Mouse (Mus musculus): ENCODE results near the gene Lrrc25. TPM values are rescaled to one million over a fixed set of nuclear protein-coding genes. Genes with fewer than 3 reads are reported as not detected.

Lrrc25 gene
- polyA plus RNA-seq, 1 experiment from 2014 or later, result 4.5 TPM

DNA sequence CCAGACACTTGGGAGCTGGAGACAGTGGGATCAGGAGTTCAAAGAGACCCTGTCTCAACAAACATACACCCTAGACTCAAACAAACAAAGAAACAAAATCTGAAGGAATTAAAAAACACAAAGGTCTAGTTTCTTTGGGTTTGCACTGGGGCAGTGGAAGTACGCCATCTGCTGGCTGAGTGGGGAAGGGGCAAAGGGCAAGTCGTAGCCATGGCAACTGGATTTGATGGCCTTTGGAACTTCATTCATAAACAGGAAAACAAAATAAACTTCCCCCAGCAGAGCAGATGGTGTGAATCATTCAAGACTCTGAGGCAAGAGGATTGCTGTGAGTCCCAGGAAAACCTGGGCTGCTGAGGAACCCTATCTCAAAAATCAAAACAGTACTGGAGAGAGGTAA lies 37.3 kb downstream of the Lrrc25 start:
- DNase-seq (ENCODE audit: low spot score) (no peak), ATAC-seq (replicated peaks; ENCODE audit: low FRiP score) (no peak)
- Histone ChIP-seq H3K4me2 (no peak overlapping the region), H3K4me1 (replicated peaks; ENCODE audit: control insufficient read depth, insufficient read depth, low read length) (peaks cover 19% of the 10 kb centered on the region), H3K9ac (ENCODE audit: low read depth, low read length) (no peak overlapping the region), H3K36me3 (ENCODE audit: control insufficient read depth, insufficient read depth, low read length) (peaks cover 15% of the 10 kb centered on the region), H3K4me3 (ENCODE audit: low read depth, low read length) (no peak overlapping the region), H3K27me3 (replicated peaks; ENCODE audit: control insufficient read depth, insufficient read depth, low read length) (no peaks in the 10 kb centered on the region), H3K27ac (ENCODE audit: low read depth, low read length) (no peak overlapping the region), H3K9me3 (ENCODE audit: control insufficient read depth, low read length) (no peaks in the 10 kb centered on the region)
- 48% methylated on average over 2 of the region's 2 CpGs for WGBS

DNA sequence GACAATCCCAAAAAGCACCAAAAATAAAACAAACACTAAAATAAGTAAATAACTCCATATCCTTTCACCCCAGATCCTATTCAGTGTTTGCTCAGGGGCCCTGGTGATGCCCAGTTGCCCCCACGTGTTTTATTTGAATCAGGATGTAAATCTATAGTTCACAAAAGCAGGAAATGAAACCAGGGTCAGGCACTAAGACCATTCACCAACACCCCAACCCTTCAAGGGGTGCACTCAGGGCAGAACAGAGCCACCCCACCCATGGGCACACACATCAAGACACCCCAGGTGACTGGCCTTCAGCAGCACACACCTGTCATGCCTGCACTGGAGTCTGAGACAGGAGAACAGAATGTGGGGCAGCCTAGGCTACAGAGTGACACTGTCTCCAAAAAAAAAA lies 38.2 kb downstream of the Lrrc25 start:
- Histone ChIP-seq H3K9ac (ENCODE audit: low read depth, low read length) (no peak overlapping the region), H3K4me2 (no peak overlapping the region), H3K9me3 (ENCODE audit: control insufficient read depth, low read length) (no peaks in the 10 kb centered on the region), H3K4me3 (ENCODE audit: low read depth, low read length) (no peak overlapping the region), H3K4me1 (replicated peaks; ENCODE audit: control insufficient read depth, insufficient read depth, low read length) (peaks cover 16% of the 10 kb centered on the region), H3K27me3 (replicated peaks; ENCODE audit: control insufficient read depth, insufficient read depth, low read length) (no peaks in the 10 kb centered on the region), H3K27ac (ENCODE audit: low read depth, low read length) (no peak overlapping the region), H3K36me3 (ENCODE audit: control insufficient read depth, insufficient read depth, low read length) (peaks cover 13% of the 10 kb centered on the region)
- no peak for ATAC-seq (replicated peaks; ENCODE audit: low FRiP score)
- DNase-seq (ENCODE audit: low spot score), result no peak
- WGBS, result 30% methylated on average over 1 of the region's 1 CpGs

DNA sequence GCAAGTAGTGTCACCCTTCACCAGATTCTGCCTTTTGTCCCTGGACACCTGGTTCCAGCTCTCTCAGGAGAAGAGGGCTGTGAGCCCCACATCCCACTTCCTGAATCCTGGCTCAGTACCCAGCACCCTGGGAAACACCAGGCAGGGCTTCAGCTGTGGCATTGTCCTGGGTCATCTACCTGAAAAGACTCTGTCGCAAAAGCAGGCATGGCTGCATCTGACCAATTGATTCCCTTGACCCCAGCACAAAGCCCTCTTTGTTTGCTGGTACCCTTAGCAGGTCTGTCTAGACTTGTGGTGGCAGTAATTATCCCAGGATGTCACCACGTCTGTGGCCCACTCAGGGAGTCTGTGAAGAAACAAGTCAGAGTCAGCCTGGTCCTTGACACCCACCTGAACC lies 39.5 kb downstream of the Lrrc25 start:
- H3K4me1 ChIP-seq (replicated peaks; ENCODE audit: control insufficient read depth, insufficient read depth, low read length), result peaks cover 13% of the 10 kb centered on the region
- no peak for DNase-seq (ENCODE audit: low spot score)
- H3K4me3 ChIP-seq (ENCODE audit: low read depth, low read length), result no peak overlapping the region
- H3K9me3 ChIP-seq (ENCODE audit: control insufficient read depth, low read length), result no peaks in the 10 kb centered on the region
- no peak overlapping the region for H3K4me2 ChIP-seq
- no peaks in the 10 kb centered on the region for H3K27me3 ChIP-seq (replicated peaks; ENCODE audit: control insufficient read depth, insufficient read depth, low read length)
- WGBS, result 77% methylated on average over 2 of the region's 2 CpGs
- H3K9ac ChIP-seq (ENCODE audit: low read depth, low read length), result no peak overlapping the region
- no peak for ATAC-seq (replicated peaks; ENCODE audit: low FRiP score)
- no peak overlapping the region for H3K27ac ChIP-seq (ENCODE audit: low read depth, low read length)
- H3K36me3 ChIP-seq (ENCODE audit: control insufficient read depth, insufficient read depth, low read length), result peaks cover 8% of the 10 kb centered on the region; the same call in 1 of the 2 replicates

DNA sequence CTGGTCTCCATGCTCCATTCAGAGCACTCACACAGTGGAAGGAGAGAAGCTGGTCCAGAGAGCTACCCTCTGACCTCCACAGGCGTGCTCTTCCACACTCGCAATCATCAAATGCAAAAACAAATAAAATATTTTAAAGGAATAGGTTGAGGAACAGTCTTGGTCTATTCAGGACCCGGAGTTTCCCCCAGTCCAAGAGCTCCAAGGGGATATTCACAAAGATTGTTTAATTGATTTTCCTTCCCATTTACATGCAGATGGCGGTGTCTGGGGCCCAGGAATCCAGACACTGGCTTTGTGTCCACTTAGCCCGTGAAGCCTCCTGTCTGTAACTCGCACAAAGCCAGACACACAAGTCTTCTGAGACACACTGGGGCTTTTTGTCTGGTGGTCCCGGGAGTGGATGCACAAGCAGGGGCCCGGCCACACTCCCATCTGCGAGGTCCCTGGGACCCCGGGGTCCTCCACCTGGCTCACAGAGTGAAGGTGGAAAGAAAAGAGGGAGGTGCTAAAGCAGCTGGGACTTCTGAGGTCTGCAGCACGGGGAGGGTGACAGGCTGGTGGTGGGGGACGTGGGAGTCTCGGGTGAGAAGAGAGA lies 40.3 kb downstream of the Lrrc25 start:
- Histone ChIP-seq H3K9me3 (ENCODE audit: control insufficient read depth, low read length) (no peaks in the 10 kb centered on the region), H3K27me3 (replicated peaks; ENCODE audit: control insufficient read depth, insufficient read depth, low read length) (no peaks in the 10 kb centered on the region), H3K4me2 (no peak overlapping the region), H3K4me1 (replicated peaks; ENCODE audit: control insufficient read depth, insufficient read depth, low read length) (peaks cover 19% of the 10 kb centered on the region), H3K4me3 (ENCODE audit: low read depth, low read length) (no peak overlapping the region), H3K27ac (ENCODE audit: low read depth, low read length) (no peak overlapping the region), H3K36me3 (ENCODE audit: control insufficient read depth, insufficient read depth, low read length) (peaks cover 5% of the 10 kb centered on the region; the same call in 1 of the 2 replicates), H3K9ac (ENCODE audit: low read depth, low read length) (no peak overlapping the region)
- DNase-seq (ENCODE audit: low spot score) (no peak), ATAC-seq (replicated peaks; ENCODE audit: low FRiP score) (no peak)
- WGBS, result 84% methylated on average over 13 of the region's 13 CpGs

DNA sequence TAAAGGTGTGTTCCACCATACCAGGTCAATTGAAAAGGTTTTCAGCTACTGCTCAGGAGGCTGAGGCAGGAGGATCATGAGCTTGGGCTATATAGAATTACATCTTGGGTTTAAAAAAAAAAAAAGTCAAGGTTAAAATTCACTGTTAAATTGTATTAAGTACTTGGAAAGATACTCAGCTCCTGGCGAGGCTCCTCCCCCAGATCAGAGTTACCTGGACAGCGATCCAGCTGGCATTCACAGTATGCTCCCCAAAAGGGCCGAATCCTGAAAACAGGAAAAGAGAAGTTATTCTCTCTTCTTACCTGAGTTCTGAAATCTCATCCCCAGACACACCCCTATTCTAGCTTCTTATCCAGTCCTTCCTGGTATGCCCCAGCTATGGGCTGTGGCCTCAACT lies 41.3 kb downstream of the Lrrc25 start:
- H3K27ac ChIP-seq (ENCODE audit: low read depth, low read length), result no peak overlapping the region
- H3K4me3 ChIP-seq (ENCODE audit: low read depth, low read length), result no peak overlapping the region
- H3K9me3 ChIP-seq (ENCODE audit: control insufficient read depth, low read length), result no peaks in the 10 kb centered on the region
- no peaks in the 10 kb centered on the region; the same call in 1 of the 2 replicates for H3K36me3 ChIP-seq (ENCODE audit: control insufficient read depth, insufficient read depth, low read length)
- H3K27me3 ChIP-seq (replicated peaks; ENCODE audit: control insufficient read depth, insufficient read depth, low read length), result no peaks in the 10 kb centered on the region
- H3K9ac ChIP-seq (ENCODE audit: low read depth, low read length), result no peak overlapping the region
- 93% methylated on average over 3 of the region's 3 CpGs for WGBS
- no peak overlapping the region for H3K4me2 ChIP-seq
- peaks cover 23% of the 10 kb centered on the region for H3K4me1 ChIP-seq (replicated peaks; ENCODE audit: control insufficient read depth, insufficient read depth, low read length)
- no peak for DNase-seq (ENCODE audit: low spot score)
- no peak for ATAC-seq (replicated peaks; ENCODE audit: low FRiP score)

DNA sequence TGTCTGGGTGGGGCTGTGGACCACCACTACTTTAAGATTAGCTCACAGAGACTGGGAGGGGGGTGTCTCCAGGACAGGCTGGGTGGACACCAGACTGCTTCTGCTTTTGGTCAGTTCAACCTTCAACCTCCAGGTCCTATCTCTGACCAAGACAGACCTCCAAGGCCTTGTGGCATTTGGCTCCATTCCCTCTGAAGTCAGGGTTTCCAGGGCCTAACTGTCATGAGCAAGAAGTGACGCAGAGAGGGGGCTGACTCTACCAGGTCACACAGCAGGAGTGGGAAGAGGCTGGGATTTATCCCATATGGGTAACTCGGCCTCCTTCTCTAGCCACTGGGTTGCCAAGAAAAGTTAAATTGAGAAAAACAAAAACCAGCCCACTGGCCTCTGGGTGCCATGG lies 41.8 kb downstream of the Lrrc25 start:
- H3K9me3 ChIP-seq (ENCODE audit: control insufficient read depth, low read length), result no peaks in the 10 kb centered on the region
- no peak overlapping the region for H3K4me3 ChIP-seq (ENCODE audit: low read depth, low read length)
- no peak for ATAC-seq (replicated peaks; ENCODE audit: low FRiP score)
- no peak overlapping the region for H3K27ac ChIP-seq (ENCODE audit: low read depth, low read length)
- H3K4me2 ChIP-seq, result peak overlapping the region; percentile 99; the same call in 1 of the 2 replicates
- DNase-seq (ENCODE audit: low spot score), result no peak
- 83% methylated on average over 2 of the region's 2 CpGs for WGBS
- H3K36me3 ChIP-seq (ENCODE audit: control insufficient read depth, insufficient read depth, low read length), result no peaks in the 10 kb centered on the region
- no peaks in the 10 kb centered on the region for H3K27me3 ChIP-seq (replicated peaks; ENCODE audit: control insufficient read depth, insufficient read depth, low read length)
- 0 out of 2 replicates have a peak overlapping the region, but pooled peaks have one; percentile 15 for H3K9ac ChIP-seq (ENCODE audit: low read depth, low read length)
- peaks cover 23% of the 10 kb centered on the region for H3K4me1 ChIP-seq (replicated peaks; ENCODE audit: control insufficient read depth, insufficient read depth, low read length)

DNA sequence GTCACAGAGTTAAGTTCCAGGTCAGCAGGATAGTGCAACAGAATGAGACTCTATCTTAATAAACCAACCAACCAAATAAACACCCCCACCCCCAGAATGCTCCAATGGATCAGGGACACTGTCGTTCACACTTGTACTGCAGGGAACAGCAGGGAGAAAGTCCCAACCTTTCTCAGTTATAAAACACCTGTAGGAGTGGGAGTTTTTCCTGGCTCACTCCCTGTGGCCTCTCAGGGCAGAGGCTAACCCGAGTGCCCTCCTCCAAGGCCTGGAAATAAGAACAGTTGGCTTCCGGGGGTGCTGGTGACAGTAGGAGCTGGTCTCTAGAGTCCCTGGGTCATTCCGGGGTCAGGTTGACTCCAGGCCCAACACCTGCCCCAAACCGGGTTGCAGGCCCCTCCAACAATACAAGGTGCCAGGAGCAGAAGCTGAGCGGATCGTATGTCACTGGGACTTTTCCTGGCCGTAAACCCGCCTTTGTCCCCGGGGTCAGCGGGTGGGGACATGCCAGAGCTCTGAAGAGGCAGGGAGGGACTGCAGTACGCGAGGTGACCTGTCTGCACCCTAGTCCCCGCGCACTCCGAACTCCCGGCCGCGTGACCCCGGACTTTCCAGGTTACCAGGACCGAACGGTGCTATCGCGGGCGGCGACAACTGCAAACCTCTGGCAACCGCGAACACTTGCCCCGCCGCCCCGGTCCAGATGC lies 43.1 kb downstream of the Lrrc25 start:
- no peak for DNase-seq (ENCODE audit: low spot score)
- peak overlapping the region; percentile 99 for H3K4me2 ChIP-seq
- peak; percentile 60 for ATAC-seq (replicated peaks; ENCODE audit: low FRiP score)
- WGBS, result 2% methylated on average over 31 of the region's 31 CpGs
- H3K4me3 ChIP-seq (ENCODE audit: low read depth, low read length), result peak overlapping the region; percentile 83
- H3K36me3 ChIP-seq (ENCODE audit: control insufficient read depth, insufficient read depth, low read length), result no peaks in the 10 kb centered on the region
- H3K27me3 ChIP-seq (replicated peaks; ENCODE audit: control insufficient read depth, insufficient read depth, low read length), result no peaks in the 10 kb centered on the region
- H3K4me1 ChIP-seq (replicated peaks; ENCODE audit: control insufficient read depth, insufficient read depth, low read length), result peaks cover 23% of the 10 kb centered on the region
- no peaks in the 10 kb centered on the region for H3K9me3 ChIP-seq (ENCODE audit: control insufficient read depth, low read length)
- peak overlapping the region; percentile 69 for H3K9ac ChIP-seq (ENCODE audit: low read depth, low read length)
- H3K27ac ChIP-seq (ENCODE audit: low read depth, low read length), result peak overlapping the region; percentile 67

DNA sequence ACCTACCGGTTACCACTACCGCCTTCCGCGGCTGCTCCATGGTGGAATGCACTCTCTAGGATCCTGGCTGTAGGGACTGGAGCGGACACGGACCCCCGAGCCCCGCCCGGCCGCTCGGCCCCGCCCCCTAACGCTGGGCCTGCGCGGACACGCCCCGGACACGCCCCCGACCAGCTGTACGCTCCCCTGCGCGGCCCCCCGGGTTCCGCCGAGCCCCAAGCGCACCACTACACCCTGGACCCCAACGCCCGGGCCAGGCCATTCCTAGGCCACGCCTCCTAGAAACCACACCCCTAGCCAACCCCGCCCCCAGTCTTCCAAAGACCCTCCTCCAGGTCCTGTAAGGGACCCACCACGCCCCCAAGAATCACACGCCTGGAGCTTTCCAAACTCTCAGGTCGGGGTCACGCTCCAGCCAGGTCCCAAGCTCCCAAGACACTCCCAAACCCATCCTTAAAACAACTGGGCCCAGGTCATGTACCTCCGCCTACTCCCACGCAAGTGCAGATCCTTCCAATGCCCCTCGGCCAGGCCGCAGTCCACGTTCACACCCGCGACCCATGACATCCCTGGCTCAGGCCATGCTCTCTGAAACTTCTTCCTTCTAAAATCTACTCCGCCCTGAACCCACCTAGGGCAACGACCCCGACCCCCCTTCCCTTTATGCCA lies 43.8 kb downstream of the Lrrc25 start:
- ATAC-seq (replicated peaks; ENCODE audit: low FRiP score) (peak; percentile 95), DNase-seq (ENCODE audit: low spot score) (peak; percentile 100)
- no peaks in the 10 kb centered on the region for H3K9me3 ChIP-seq (ENCODE audit: control insufficient read depth, low read length)
- H3K36me3 ChIP-seq (ENCODE audit: control insufficient read depth, insufficient read depth, low read length), result no peaks in the 10 kb centered on the region
- peak overlapping the region; percentile 71 for H3K9ac ChIP-seq (ENCODE audit: low read depth, low read length)
- H3K4me3 ChIP-seq (ENCODE audit: low read depth, low read length), result peak overlapping the region; percentile 83
- 2% methylated on average over 44 of the region's 44 CpGs for WGBS
- H3K27ac ChIP-seq (ENCODE audit: low read depth, low read length), result peak overlapping the region; percentile 67
- no peaks in the 10 kb centered on the region for H3K27me3 ChIP-seq (replicated peaks; ENCODE audit: control insufficient read depth, insufficient read depth, low read length)
- peak overlapping the region; percentile 99 for H3K4me2 ChIP-seq
- peaks cover 23% of the 10 kb centered on the region for H3K4me1 ChIP-seq (replicated peaks; ENCODE audit: control insufficient read depth, insufficient read depth, low read length)

All from liver, embryonic 11.5 days (tissue).